Mouse (Mus musculus) neural tube, embryonic 11.5 days (tissue): Measurements from ENCODE around the gene Rpl29. TPM values are rescaled to one million over a fixed set of nuclear protein-coding genes. Genes with fewer than 3 reads are reported as not detected.

ENCODE experiments used
- ATAC-seq: fragments of 200-750 bp; cut with Nextera tagmentation; 2 replicates; pipeline ENCODE4 v1.8.0; 2017; ENCODE audit warnings: moderate number of reproducible peaks, mild to moderate bottlenecking, moderate TSS enrichment, moderate library complexity; ENCODE audit not compliant: insufficient read depth, low FRiP score, low TSS enrichment
- DNase-seq: peaks from one replicate; pipeline ENCODE4 v3.0.0-alpha.2; 2015; ENCODE audit warnings: low spot score
- H3K27ac ChIP-seq: fragments of 300-500 bp; sonication (generic); 2 replicates; pipeline ENCODE4 v1.5.1; 2014; ENCODE audit warnings: low read depth, mild to moderate bottlenecking, low read length
- H3K27me3 ChIP-seq: fragments of 300-500 bp; sonication (generic); 2 replicates; pipeline ENCODE4 v1.6.1; 2014; ENCODE audit warnings: mild to moderate bottlenecking, low read length, mixed read lengths; ENCODE audit not compliant: control insufficient read depth, insufficient read depth
- H3K36me3 ChIP-seq: fragments of 300-500 bp; sonication (generic); 2 replicates; pipeline ENCODE4 v1.6.1; 2014; ENCODE audit warnings: mild to moderate bottlenecking, low read length, moderate library complexity, mixed read lengths; ENCODE audit not compliant: control insufficient read depth, insufficient read depth
- H3K4me1 ChIP-seq: fragments of 300-500 bp; sonication (generic); 2 replicates; pipeline ENCODE4 v1.6.1; 2014; ENCODE audit warnings: low read length, mixed read lengths; ENCODE audit not compliant: control insufficient read depth, insufficient read depth
- H3K4me2 ChIP-seq: fragments of 300-500 bp; sonication (generic); 2 replicates; pipeline ENCODE4 v1.6.1; 2014; ENCODE audit warnings: low read depth, mild to moderate bottlenecking, moderate library complexity
- H3K4me3 ChIP-seq: fragments of 300-500 bp; sonication (generic); 2 replicates; pipeline ENCODE4 v1.5.1; 2014; ENCODE audit warnings: low read depth, low read length
- H3K9ac ChIP-seq: fragments of 300-500 bp; sonication (generic); 2 replicates; pipeline ENCODE4 v1.6.1; 2014; ENCODE audit warnings: mild to moderate bottlenecking, low read length
- H3K9me3 ChIP-seq: fragments of 300-500 bp; sonication (generic); 2 replicates; pipeline ENCODE4 v1.6.1; 2016; ENCODE audit warnings: low read length; ENCODE audit not compliant: control insufficient read depth
- WGBS: fragments of 180-500 bp; shearing (Covaris S2); extraction: QIAGEN DNeasy Blood & Tissue Kit; methylation state at CpG from one replicate; pipeline ENCODE4 v1.1.7; 2014; 5-methylcytosine and 5-hydroxymethylcytosine counted together
- polyA plus RNA-seq: library from polyadenylated mRNA; unstranded; fragments of >200 nt; fragmentation: Nextera tagmentation; extraction: Ambion mirVana; gene quantifications from 2 replicates; pipeline ENCODE4 v1.2.1, GENCODE M21; 2014

Rpl29 gene
- polyA plus RNA-seq, 1 experiment from 2014 or later = 844 TPM

- H3K4me3 ChIP-seq = no peak overlapping the region
These were observed 47.0 kb downstream of the Rpl29 start for GRCm38 (mm10) chr9:106476002-106476923.

GRCm38 (mm10) chr9:106476924-106477484 is 47.8 kb downstream of the Rpl29 start, which contains the start of gene Parp3:
TSS of gene Parp3 (minus strand) at chr9:106476949.
- no peaks in the 10 kb centered on the region for H3K36me3 ChIP-seq
- peak within 1 kb of the TSS; percentile 92 for H3K4me2 ChIP-seq
- H3K4me3 ChIP-seq = peak within 1 kb of the TSS; percentile 73
- peak; percentile 96 for ATAC-seq
- under 1% methylated on average over 41 of the region's 41 CpGs for WGBS
- H3K4me1 ChIP-seq = peaks cover 13% of the 10 kb centered on the region
- H3K9me3 ChIP-seq = no peaks in the 10 kb centered on the region
- H3K27ac ChIP-seq = no peak within 1 kb of the TSS
- peak within 1 kb of the TSS; percentile 75 for H3K9ac ChIP-seq
- H3K27me3 ChIP-seq = no peaks in the 10 kb centered on the region
- peak; percentile 99 for DNase-seq

More at GRCm38 (mm10) chr9:106476002-106476923, 47.0 kb downstream of the Rpl29 start:
- DNase-seq (no peak), ATAC-seq (peak; percentile 42; the same call in 1 of the 2 replicates)
- WGBS = 41% methylated on average over 16 of the region's 16 CpGs
- H3K27me3 ChIP-seq = no peaks in the 10 kb centered on the region
- peaks cover 17% of the 10 kb centered on the region for H3K4me1 ChIP-seq
- no peaks in the 10 kb centered on the region for H3K9me3 ChIP-seq
- H3K9ac ChIP-seq = peak overlapping the region; percentile 12; the same call in 1 of the 2 replicates
- peak overlapping the region; percentile 3; the same call in 1 of the 2 replicates for H3K4me2 ChIP-seq
- H3K27ac ChIP-seq = no peak overlapping the region
- no peaks in the 10 kb centered on the region for H3K36me3 ChIP-seq

- 4% methylated on average over 16 of the region's 16 CpGs for WGBS
- H3K27me3 ChIP-seq = no peaks in the 10 kb centered on the region
- peak overlapping the region; percentile 73 for H3K4me3 ChIP-seq
- peak overlapping the region; percentile 92 for H3K4me2 ChIP-seq
- no peak for ATAC-seq
- H3K4me1 ChIP-seq = peaks cover 12% of the 10 kb centered on the region
- no peak for DNase-seq
- peak overlapping the region; percentile 75 for H3K9ac ChIP-seq
- H3K9me3 ChIP-seq = no peaks in the 10 kb centered on the region
- no peak overlapping the region for H3K27ac ChIP-seq
- H3K36me3 ChIP-seq = no peaks in the 10 kb centered on the region
These were observed 48.4 kb downstream of the Rpl29 start for GRCm38 (mm10) chr9:106477649-106478048.

GRCm38 (mm10) chr9:106478101-106478500 is 48.8 kb downstream of the Rpl29 start:
- Histone ChIP-seq H3K27ac (no peak overlapping the region), H3K9me3 (no peaks in the 10 kb centered on the region), H3K4me2 (peak overlapping the region; percentile 92), H3K27me3 (no peaks in the 10 kb centered on the region), H3K4me3 (peak overlapping the region; percentile 73), H3K9ac (peak overlapping the region; percentile 75), H3K4me1 (peaks cover 12% of the 10 kb centered on the region), H3K36me3 (no peaks in the 10 kb centered on the region)
- DNase-seq (no peak), ATAC-seq (no peak)
- 84% methylated on average over 9 of the region's 9 CpGs for WGBS

- Histone ChIP-seq H3K4me1 (peaks cover 7% of the 10 kb centered on the region), H3K4me3 (no peak overlapping the region), H3K9me3 (no peaks in the 10 kb centered on the region), H3K27me3 (no peaks in the 10 kb centered on the region), H3K4me2 (no peak overlapping the region), H3K27ac (no peak overlapping the region), H3K9ac (no peak overlapping the region), H3K36me3 (peaks cover 7% of the 10 kb centered on the region; the same call in 1 of the 2 replicates)
- WGBS = 94% methylated on average over 7 of the region's 7 CpGs
- no peak for ATAC-seq
- DNase-seq = no peak
These were observed 51.3 kb downstream of the Rpl29 start for GRCm38 (mm10) chr9:106480541-106480940.

- Histone ChIP-seq H3K4me1 (peaks cover 7% of the 10 kb centered on the region), H3K27me3 (no peaks in the 10 kb centered on the region), H3K9ac (no peak overlapping the region), H3K36me3 (peaks cover 7% of the 10 kb centered on the region; the same call in 1 of the 2 replicates), H3K9me3 (no peaks in the 10 kb centered on the region), H3K4me3 (no peak overlapping the region), H3K27ac (no peak overlapping the region), H3K4me2 (no peak overlapping the region)
- ATAC-seq = no peak
- 97% methylated on average over 15 of the region's 15 CpGs for WGBS
- no peak for DNase-seq
These were observed 51.8 kb downstream of the Rpl29 start for GRCm38 (mm10) chr9:106481075-106481474.

Other genes with a start within 250 kb of the Rpl29 start
- gene Ppm1m, start 229.7 kb upstream of the Rpl29 start, polyA plus RNA-seq = 30.3 and 33.4 TPM in 2 replicates
- 62.1 and 63.9 TPM in 2 replicates for gene Twf2, start 226.3 kb upstream of the Rpl29 start, polyA plus RNA-seq
- gene Tlr9, start 206.9 kb upstream of the Rpl29 start, polyA plus RNA-seq = 0.07 TPM in 1 of 2 replicates, not detected in the other
- gene Alas1, start 180.8 kb upstream of the Rpl29 start, polyA plus RNA-seq = 89.5 and 89.8 TPM in 2 replicates
- gene Poc1a, start 148.4 kb upstream of the Rpl29 start, polyA plus RNA-seq = 23.7 and 26.6 TPM in 2 replicates
- gene Dusp7, start 60.8 kb upstream of the Rpl29 start, polyA plus RNA-seq = 28.1 and 28.7 TPM in 2 replicates
- gene Acy1, start 8.9 kb downstream of the Rpl29 start, polyA plus RNA-seq = 32.1 and 33.4 TPM in 2 replicates
- gene Abhd14b, start 18.0 kb downstream of the Rpl29 start, polyA plus RNA-seq = 7.3 and 7.5 TPM in 2 replicates
- 33.9 and 38.6 TPM in 2 replicates for gene Abhd14a, start 18.2 kb downstream of the Rpl29 start, polyA plus RNA-seq
- gene Pcbp4, start 23.8 kb downstream of the Rpl29 start, polyA plus RNA-seq = 267 and 278 TPM in 2 replicates
- 0.20 and 0.23 TPM in 2 replicates for gene Gpr62, start 36.5 kb downstream of the Rpl29 start, polyA plus RNA-seq
- 45.5 and 48.1 TPM in 2 replicates for gene Rrp9, start 46.5 kb downstream of the Rpl29 start, polyA plus RNA-seq
- gene Parp3, start 47.5 kb downstream of the Rpl29 start, polyA plus RNA-seq = 0.98 and 1.6 TPM in 2 replicates
- not detected in 2 replicates for gene Iqcf1, start 70.5 kb downstream of the Rpl29 start, polyA plus RNA-seq
- not detected in 2 replicates for gene Iqcf5, start 85.1 kb downstream of the Rpl29 start, polyA plus RNA-seq
- not detected in 2 replicates for gene Iqcf3, start 132.2 kb downstream of the Rpl29 start, polyA plus RNA-seq
- not detected in 2 replicates for gene Iqcf4, start 141.5 kb downstream of the Rpl29 start, polyA plus RNA-seq
- not detected in 2 replicates for gene Iqcf6, start 197.1 kb downstream of the Rpl29 start, polyA plus RNA-seq
- 20.6 and 26.1 TPM in 2 replicates for gene Grm2, start 226.6 kb downstream of the Rpl29 start, polyA plus RNA-seq